Mouse (Mus musculus): ENCODE data around the gene Dst. TPM values are rescaled to one million over a fixed set of nuclear protein-coding genes. Genes with fewer than 3 reads are reported as not detected.

Gene Dst
- total RNA-seq, 1 experiment from 2014 or later, result 152 TPM

DNA sequence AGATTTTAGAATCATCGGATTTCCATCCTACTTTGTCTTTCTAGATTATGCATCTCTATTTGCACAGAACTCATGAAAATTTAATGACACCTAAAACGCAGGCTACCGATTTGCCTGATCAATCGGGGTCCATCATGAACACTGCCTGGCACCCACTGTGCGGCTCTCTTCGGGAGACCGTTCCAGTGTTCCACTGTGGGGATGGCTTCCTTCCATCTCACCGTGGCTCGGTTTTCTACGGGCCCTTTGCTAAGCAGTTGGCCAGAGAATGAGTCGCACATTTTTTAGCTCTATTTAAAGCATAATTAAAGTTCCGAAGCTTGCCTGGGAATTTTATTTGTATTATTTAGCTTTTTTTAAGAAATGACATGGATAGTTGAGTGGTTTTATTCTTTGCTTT lies 72.4 kb downstream of the Dst start:
- DNase-seq, result no peak

DNA sequence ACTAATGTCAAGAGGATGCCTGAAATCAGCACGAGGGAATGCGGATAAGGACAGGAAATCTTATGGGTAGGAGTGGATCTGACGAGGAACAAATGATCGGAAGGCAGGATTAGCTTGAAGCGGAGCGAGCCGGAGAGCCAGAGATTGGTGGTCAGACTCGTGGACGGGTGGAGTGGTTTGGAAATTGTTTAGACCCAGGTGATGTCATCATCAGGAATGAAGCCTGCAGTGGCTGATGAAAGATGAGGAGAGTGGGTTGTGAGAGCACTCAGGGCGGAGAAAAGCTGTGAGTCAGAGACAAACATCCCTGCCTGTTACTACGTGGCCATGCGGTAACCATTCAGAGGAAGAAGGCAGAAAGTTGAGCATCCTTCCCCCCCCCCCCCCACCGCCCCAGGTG lies 81.6 kb downstream of the Dst start:
- no peak for DNase-seq

DNA sequence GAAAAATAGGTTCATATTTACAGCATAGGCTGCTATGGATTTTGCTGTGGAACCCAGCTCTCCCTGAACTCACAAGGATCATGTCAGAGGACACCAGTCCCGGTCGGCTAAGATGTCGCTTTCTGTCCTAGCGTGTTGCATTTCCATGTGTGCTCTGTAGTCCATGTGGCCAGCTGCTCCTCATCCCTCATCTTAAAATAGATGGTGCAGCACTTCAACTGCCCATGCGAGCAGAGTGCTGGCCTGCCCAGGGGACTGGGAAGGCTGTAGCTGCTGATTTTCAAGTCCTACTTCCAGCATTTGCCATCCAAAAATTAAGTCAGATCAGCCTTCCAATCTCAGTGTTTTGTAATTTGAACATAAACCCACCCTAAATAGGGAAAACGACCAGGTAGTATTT lies 83.0 kb downstream of the Dst start:
- DNase-seq, result no peak

DNA sequence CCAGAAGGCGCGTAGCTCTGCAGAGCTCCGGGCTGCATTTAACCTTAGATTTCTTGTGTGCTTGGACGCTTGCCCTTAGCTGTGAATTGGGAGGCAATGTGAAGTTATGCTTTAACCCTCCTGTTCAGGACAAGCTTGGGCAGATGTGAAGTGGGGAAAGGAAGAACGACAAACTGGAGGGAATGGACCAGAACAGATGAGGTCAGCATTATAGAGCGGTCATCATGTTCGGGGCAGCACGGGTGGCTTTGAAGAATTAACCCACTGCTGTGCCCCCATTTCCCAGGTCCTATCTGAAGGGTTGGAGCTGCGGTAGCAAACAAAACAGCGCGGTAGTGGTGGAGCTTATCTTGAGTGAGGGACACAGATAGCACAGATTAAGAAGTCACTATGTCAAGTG lies 84.8 kb downstream of the Dst start:
- DNase-seq, result no peak

DNA sequence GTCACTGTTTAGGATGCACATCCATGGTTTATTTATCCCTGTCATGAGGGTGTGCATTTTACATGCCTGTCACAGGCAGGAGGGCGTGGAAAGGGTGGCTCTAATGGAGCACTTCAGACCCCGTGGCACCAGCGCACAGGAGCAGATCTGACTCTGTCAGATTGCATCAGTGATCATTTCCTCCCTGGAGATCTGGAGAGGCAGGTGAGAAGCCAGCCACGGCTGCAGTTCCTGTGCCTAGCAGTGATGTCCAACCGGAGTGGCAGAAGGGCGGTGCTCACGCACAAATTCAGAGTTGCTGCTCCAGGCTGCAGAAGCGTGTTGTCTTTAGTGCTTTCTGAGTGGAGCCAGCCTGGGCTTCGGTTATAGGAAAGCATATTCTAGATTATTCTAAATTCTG lies 86.2 kb downstream of the Dst start:
- no peak for DNase-seq

DNA sequence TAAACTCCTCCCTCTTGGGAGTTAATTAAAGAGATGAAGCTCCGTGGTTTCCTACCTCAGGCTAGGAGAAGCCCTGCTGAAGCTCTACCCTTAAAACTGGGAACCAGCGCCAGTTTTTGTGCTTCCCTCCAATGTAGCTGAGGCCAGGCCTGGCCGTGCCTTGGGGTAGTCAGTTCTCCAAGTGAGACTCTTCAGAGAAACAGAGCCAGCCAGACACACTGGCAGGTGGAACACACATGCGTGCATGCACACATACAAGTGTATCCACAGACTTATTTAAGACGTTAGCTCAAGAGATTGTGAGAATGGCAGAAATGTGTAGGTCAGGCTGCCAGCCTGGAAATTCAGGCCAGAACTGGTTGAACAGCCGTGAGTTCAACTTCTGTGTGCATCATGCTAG lies 87.4 kb downstream of the Dst start:
- no peak for DNase-seq

DNA sequence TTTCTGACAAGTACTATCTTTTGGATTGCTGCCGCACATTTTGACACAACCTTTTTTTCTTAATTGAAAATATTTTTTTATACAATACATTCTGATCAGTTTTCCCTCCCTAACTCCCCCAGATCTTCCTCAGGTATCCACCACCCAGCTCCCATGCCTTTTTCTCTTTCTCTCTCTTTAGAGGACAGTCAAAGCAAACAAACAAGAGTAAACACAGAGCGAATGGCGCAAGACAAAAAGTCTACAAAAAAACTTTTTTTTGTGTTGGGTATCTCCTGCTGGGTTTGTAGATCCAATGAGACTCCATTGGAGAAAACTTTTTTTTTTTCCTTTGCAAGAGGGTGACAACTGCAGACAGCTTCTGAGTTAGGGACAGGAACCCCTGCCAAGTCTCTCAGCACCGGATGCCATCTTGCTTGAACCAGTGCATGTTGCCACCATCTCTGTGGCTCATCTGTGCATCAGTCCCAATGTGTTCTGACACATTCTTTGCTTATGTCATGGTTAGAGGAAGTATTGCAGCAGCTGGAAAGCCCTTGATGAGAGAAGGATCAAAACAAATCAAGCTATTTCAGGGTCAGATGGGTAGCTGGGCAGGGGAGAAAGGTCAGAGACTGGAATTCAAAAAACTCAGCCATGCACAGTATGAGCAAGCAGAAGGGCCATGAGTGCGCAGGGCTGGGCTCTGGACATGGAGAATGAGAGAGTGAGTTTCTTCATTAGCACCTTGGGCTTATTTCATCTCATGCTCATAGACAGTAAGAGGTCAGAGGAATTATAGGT lies 88.3 kb downstream of the Dst start:
- no peak for DNase-seq

DNA sequence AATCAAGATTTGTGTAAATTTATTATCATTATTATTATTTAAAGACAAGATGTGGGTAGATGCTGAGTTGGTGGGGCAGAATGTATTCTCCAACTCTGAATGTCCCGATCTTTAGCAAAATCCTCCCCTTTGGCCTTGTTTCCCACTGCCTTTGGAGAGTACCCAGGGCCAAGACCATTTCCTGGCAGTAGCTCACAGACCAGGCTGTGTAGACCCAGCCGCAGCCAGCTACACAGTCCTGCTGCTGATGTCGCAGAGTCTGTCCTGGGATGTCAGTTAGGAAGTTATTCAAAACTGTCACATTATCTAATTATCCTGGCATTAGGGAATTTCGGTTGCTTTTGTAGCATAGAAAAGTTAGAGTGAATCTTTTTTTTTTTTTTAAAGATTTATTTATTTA lies 94.3 kb downstream of the Dst start:
- no peak for DNase-seq

DNA sequence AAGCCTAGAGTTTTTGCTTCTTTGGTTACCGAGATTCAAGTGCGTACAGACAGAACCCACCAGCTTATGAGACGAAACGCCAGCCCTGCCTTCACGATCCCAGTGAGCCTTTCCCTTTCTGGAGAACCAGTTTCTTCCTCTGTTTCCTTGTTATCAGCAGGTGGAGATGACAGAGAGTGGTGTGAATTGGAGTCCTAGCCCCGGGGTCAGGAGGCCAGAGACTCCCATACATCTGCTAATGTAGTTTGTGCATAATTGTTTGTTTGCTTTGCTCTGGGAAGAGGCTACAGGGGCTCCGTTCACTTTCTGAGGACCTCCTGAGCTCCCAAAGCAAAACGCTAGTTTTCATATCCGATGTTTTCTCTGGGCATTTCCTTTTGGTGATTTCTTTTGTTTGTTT lies 94.9 kb downstream of the Dst start:
- DNase-seq, result no peak

DNA sequence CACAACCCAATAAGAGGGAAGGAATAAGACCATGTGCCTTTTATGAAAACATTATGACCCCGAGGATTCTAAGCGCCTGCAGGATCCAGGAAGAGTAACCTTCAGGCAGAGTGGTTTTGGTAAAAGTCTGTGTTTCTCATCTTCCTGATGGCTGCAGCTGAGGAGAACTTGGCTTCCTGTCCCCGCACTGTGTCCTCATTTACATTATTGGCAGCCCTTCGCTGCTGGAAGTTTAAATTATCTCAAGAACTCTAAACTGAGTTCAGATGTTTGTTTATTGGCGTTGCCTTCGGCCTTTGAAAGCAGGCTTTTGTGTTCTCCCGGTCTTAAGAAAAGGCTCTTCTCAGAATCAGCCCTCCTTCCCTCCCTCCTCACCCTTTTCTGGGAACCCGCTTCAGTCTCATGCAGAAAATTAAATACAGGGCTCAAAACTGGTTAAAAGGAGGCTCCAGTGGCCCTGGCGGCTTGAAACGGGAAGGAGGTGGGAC lies 97.3 kb downstream of the Dst start:
- DNase-seq, result no peak

DNA sequence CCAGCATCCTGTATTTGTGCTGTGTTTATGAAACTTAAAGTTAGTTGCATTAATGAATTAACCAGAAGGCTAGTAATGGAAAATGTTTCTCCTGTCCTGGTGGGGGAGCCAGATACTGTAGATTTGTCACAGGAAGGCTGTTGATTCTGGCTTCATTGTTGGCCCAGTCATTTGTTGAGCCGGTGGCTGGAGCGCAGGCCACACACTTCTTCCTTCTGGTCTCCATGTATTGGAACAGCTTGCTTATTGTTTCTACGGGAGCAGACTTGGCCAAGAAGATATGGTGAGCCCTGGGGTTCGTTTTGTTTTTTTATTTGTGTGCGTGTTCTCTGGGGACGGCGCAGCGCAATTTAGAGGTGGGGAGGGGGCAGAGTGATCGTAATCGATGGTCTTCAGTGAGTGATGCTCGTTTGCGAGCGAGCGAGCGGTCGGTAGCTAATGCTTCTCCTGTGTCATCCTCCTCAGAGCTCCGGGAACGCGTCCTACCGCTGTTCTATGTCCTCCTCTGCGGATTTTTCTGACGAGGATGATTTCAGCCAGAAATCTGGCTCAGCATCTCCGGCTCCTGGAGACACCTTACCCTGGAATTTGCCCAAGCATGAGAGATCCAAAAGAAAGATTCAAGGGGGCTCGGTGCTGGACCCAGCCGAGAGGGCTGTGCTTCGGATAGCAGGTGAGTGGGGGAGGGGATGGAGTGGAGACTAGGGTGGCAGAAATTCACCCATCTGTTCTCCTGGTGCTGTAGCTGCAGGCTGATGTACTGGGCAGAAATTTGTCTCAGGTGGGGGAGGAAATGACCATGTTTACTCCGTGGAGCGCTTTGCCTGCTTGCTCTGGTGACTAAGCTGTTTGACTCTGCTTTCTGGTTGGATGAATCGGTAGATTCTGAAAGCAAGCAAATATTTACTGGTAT lies 98.0 kb downstream of the Dst start:
- DNase-seq, result peak; percentile 44

DNA sequence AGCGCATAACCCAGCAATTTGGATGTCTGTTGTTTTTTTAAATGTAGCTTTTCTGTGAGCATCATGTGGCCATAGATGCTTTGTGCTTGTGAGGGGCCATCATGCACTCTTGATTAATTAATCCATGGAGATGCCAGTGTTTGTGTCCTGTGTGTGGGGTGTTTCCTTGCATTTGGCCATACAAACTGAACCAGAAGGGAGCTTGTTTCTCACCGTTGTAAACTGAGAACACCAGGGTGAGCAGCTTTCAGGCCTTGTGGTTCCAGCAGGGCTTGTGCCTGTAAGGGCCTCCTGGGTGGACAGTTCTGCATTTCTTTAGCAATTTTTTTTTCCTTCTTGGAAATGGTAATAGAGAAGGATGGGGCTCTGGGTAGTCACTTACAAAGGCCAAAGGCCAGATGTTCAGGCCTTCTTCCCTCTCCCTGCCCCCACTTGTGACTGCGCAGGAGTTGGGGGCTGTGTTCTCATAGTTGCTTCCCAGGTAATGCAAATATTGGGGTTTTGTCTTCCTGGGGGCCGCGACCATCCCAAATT lies 98.9 kb downstream of the Dst start:
- no peak for DNase-seq

DNA sequence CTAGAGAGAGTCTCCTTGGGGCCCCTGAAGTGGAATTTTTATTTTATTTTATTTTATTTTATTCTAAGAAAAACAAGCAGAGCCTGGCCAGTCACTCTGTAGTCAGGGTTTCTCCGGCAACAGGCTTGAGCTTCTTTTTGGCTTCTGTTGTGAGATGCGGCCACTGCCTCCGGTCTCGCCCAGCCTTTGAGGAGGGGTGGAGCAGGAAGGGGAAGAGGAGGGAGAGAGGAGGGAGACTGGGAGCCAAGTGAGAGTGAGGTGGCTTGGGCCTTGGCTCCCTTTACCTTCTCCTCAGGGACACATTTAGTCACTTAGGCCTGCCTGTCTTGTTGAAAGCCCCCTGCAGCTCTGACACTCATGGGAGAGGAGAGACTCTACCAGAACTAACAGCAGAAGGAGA lies 99.4 kb downstream of the Dst start:
- no peak for DNase-seq

DNA sequence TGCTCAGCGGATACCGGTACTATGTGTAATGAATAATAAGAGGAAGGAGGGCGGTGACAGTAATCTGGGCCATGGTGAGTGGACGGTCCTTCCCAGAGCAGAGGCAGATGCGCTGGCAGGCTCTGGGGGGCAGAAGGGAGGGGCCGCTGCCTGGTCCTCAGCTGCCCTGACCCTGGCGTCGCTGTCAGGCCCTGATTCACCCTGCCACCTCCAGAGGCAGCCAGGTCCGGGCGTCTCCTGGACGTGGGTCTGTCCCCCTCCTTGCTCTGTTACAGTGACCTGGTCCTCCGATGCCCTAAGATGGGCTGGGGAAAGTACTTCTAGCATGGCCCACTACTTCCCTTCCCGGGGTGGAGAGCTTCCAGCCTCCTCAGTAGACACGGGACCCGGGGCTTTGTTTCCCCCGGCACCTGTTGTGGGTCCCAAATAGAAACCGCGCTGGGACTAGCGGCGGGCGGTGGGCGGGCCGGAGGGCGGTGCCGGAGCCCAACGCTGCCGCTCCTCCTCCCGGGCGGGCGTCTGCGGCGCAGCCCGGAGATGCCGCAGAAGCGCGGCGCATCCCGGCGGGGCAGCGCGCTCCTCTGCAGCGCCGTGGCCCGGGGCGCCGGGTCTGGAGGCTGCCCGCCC lies 103.1 kb downstream of the Dst start:
- DNase-seq, result peak; percentile 77

DNA sequence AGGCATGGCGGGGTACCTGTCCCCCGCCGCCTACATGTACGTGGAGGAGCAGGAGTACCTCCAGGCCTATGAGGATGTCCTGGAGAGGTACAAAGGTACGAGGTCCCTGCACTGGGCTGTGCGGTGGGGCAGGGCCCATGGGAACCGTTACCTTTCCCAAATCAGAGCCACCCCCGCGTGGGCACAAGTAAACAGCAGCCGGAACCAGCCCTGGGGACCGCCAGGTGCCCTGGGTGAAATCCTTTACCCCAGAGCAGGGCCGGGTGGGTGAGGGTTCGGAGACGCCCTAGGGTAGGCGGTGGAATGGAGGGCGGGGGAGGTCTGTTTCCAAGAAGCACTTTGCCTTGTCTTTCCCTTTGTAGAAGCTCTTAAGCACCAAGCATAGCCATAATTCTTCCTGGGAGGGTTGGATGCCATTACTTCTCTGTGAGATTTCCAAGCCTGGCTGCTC lies 103.8 kb downstream of the Dst start:
- no peak for DNase-seq

DNA sequence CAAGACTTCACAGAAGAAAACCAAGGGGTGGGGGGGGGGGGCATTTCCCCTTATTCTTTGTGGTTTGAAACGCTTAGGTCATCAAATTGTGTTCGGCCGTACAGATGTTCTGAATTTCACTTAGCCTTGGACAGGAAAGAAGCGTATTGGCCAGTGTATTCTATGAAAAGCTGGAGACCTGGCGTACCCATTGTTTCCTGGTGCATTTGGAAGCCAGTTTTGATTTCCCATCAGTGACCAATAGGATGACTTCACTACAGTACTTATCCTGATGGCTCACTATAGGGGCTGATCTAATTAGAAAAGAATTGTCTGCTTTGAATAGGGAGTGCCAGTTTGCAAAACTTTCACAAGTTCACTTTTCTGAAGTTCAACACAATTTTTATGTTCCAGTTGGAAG lies 105.5 kb downstream of the Dst start:
- DNase-seq, result no peak

DNA sequence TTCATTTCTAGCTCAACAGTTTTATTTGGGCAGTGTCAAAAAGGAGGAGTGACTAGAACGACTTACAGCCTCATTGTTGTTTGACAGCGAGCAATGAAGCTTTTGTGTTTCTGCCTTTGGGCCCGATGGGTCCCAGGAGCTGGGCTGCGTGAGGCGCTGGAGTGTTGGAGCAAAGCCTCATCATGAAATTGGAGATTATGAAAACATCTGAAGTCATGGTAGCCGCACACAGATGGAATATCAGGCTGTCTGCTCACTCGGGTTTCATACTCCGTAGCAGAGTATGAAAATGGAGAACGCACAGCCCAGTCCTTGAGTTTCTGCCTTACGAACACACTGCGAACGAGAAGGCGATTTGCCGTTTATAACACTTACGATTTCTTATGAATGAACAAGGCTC lies 108.8 kb downstream of the Dst start:
- no peak for DNase-seq

DNA sequence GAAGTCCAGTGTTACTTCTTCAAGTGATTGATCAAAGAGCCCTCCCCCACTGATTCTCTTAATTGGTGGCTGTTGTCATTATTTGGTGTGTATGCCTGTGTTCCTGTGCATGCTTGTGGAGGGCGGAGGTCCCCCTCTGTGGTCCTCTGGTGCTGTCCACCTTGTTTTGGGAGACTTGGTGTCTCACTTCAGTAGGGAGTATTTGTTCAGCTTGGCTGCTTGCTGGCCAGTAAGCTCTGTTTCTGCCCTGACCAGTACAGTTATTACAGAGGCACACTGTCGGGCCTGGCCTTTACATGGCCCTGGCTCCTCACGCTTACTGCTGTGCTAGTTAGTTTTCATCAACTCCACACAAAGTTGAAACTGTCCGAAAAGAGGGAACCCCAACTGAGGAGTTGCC lies 109.3 kb downstream of the Dst start:
- no peak for DNase-seq

DNA sequence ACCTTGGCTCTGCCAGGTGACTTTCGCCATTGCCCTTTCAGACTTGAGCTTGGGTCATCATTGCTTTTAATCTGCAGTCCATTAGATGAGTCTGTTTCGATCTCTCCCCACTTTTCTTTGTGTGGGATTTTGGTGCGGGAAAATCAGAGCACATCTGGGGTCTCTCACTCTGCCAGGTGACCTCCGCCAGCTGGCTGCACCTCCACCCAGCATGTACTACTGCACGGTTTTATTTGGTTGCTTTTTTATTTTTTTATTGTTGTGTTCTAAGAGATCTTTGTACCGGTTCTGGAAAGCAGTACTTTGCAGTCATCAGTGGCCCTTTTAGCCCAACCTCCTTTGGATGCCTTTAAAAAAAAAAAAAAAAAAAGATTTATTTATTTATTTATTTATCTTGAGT lies 112.6 kb downstream of the Dst start:
- DNase-seq, result no peak

DNA sequence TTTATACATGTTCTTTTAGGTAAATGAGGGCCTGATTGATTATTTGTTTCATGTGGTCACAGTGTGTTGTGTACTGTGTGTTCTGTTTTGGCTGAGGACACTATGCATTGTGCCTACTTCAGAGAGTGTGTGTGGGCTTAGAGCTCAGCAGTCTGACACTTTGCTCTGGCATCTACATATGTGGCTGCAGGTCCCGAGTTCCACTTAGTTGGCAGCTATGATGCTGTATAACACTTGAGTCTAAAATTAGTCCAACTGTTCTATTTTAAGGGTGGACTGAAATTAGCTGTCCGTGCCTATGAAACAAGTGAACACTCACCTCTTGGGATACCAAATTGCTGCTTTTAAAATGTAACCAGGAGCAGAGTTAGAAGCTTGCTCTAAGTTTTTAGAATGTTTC lies 113.5 kb downstream of the Dst start:
- no peak for DNase-seq

DNA sequence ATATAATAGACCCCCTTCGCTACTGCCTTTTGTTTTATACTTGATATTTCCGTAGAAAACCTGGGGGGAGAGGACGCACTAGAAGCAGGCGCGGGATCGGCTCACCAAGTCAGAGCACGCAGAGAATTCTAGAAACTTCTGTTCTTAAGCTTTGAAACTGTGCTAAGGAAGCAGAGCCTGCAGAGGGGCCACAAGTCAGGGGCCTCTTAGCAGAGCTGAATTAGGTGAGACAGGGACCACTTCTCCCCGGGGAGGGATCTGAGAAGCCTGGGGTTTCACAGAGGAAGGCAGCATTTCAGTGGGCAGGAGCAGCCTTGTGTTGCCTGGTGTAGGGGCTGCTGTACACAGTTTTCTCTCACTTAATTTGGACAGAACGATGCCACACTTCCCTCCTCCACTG lies 115.1 kb downstream of the Dst start:
- DNase-seq, result no peak

DNA sequence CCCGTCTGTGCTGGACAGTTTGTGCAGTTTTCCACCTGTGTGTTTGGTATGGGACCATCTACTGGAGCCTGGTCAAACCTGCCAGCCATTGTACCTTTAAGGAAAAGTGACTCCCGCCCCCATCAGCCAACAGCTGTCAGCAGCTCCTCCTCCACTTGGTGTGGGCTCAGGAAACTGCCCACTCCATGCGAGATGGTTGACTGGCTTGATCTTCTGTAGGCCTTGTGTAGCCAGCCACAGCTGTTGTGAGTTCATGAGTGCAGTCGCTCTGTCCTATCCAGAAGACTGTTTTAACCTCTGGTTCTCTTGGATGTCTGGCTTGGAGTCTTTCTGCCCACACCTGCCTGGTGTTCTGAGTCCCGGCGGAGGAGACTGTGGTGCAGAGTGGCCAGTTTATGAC lies 117.9 kb downstream of the Dst start:
- DNase-seq, result no peak

DNA sequence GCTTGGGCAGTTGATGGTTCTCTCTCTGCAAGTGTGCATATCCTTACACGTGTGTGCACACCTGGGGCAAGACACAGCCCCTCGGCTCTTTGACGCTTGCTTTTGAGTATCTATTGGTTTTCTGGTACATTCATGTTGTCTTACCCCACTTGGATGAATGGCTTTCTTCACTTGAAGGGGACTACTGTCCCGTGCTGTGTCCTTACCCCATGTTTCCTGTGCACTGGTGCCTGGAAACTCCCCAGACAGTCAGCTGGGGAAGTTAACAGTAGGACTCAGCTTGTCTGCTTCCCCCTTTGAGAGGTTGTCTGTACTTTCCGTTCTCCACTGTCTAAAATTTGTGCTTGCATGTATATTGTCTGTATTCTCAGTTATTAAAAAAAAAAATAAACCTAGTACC lies 120.7 kb downstream of the Dst start:
- DNase-seq, result no peak
